Mouse (Mus musculus) limb, embryonic 15.5 days (tissue): ENCODE measurements at regions not wholly inside any gene's neighbourhood (a gene's known extent, or its start where the extent isn't known, plus 50 kb on each side); places are given as distances from the start of the nearest gene placed in this dataset.

ENCODE experiments used
- ATAC-seq: fragments of 200-750 bp; cut with Nextera tagmentation; 2 replicates; pipeline ENCODE4 v1.8.0; 2017; ENCODE audit warnings: low read depth, moderate TSS enrichment; ENCODE audit not compliant: insufficient number of reproducible peaks, low FRiP score, low TSS enrichment
- H3K27ac ChIP-seq: fragments of 300-500 bp; sonication (generic); 2 replicates; pipeline ENCODE4 v1.5.1; 2015; ENCODE audit warnings: moderate library complexity, mild to moderate bottlenecking, inconsistent platforms
- H3K27me3 ChIP-seq: fragments of 300-500 bp; sonication (generic); 2 replicates; pipeline ENCODE4 v1.6.1; 2015; ENCODE audit warnings: inconsistent platforms
- H3K36me3 ChIP-seq: fragments of 300-500 bp; sonication (generic); 2 replicates; pipeline ENCODE4 v1.6.1; 2015; ENCODE audit warnings: inconsistent platforms
- H3K4me1 ChIP-seq: fragments of 300-500 bp; sonication (generic); 2 replicates; pipeline ENCODE4 v1.6.1; 2015; ENCODE audit warnings: inconsistent platforms
- H3K4me2 ChIP-seq: fragments of 300-500 bp; sonication (generic); 2 replicates; pipeline ENCODE4 v1.6.1; 2015; ENCODE audit warnings: mild to moderate bottlenecking, inconsistent platforms
- H3K4me3 ChIP-seq: fragments of 300-500 bp; sonication (generic); 2 replicates; pipeline ENCODE4 v1.5.1; 2015; ENCODE audit warnings: mild to moderate bottlenecking, inconsistent platforms
- H3K9ac ChIP-seq: fragments of 300-500 bp; sonication (generic); 2 replicates; pipeline ENCODE4 v1.6.1; 2015; ENCODE audit warnings: inconsistent platforms
- H3K9me3 ChIP-seq: fragments of 300-500 bp; sonication (generic); 2 replicates; pipeline ENCODE4 v1.6.1; 2016; ENCODE audit warnings: inconsistent platforms
- WGBS: fragments of 180-500 bp; shearing (Covaris S2); methylation state at CpG from one replicate; pipeline ENCODE4 v1.1.7; 2015; 5-methylcytosine and 5-hydroxymethylcytosine counted together

DNA sequence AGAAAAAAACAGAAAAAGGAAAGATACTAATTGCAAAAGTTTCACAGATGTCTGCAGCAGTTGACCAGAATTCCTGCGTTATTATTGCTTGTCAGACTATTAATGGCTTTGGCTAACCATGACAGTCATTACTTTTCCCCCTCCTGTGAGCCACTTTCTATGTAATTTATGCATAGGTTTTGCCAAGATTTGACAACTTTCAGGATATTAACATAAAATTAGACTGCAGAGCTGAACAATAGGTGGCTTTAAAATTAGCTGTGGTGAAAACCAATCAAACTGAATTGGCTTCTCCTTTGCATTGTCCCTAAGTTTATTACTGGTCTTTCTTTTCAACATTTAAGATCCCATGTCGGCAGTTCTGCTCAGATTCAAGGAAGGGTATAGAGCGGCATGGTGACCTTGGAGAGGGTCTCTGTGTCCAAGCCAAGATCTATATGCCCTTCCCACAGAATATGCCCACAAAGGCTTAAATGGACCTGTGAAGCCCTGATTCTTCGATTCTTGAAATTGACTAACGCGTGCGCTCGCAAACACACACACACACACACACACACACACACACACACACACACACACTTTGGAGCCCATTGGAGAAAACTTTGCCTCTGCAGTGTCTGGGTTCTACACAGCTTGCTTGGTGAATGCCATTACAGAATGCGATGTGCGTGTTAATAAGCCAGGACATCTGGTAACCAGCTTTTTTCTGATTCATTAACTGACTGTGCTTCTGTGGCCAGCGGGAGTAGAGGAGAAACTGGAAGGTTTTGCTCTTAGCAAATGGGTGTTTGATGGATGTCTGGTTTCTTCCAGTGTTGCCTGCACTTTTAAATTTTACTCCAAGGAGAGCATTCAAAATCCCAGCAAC, 69.8 kb upstream of the Itga4 start:
- Histone ChIP-seq H3K9ac (no peak overlapping the region), H3K27me3 (no peaks in the 10 kb centered on the region), H3K4me3 (no peak overlapping the region), H3K27ac (no peak overlapping the region), H3K4me1 (0 out of 2 replicates have a peak, but pooled peaks cover 5% of the 10 kb centered on the region), H3K36me3 (no peaks in the 10 kb centered on the region), H3K9me3 (no peaks in the 10 kb centered on the region), H3K4me2 (no peak overlapping the region)
- 35% methylated on average over 11 of the region's 11 CpGs for WGBS
- no peak for ATAC-seq

DNA sequence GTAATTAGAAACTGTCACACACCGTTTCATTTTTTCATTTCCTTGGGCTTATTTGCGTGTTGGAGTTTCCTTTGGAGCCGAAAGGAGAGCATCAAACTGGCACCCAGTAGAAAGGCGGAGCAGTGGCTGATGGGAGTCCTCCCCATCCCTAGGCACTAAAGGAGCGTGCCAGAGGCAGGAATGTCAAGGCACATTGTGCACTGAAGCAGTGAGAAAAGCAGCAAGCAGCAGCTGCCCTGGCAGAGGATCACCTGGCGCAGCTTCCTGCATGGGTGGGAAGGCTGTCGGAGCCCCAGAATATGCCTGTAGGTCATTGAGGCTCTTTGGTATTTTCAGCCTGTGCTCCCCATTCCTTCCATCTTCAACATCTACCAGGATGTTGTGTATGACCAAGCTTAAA, 68.3 kb upstream of the Itga4 start:
- no peaks in the 10 kb centered on the region for H3K9me3 ChIP-seq
- no peak overlapping the region for H3K4me2 ChIP-seq
- no peak overlapping the region for H3K4me3 ChIP-seq
- H3K4me1 ChIP-seq: 0 out of 2 replicates have a peak, but pooled peaks cover 5% of the 10 kb centered on the region
- H3K27me3 ChIP-seq: no peaks in the 10 kb centered on the region
- H3K27ac ChIP-seq: no peak overlapping the region
- H3K9ac ChIP-seq: no peak overlapping the region
- no peaks in the 10 kb centered on the region for H3K36me3 ChIP-seq
- 77% methylated on average over 7 of the region's 7 CpGs for WGBS
- ATAC-seq: no peak

DNA sequence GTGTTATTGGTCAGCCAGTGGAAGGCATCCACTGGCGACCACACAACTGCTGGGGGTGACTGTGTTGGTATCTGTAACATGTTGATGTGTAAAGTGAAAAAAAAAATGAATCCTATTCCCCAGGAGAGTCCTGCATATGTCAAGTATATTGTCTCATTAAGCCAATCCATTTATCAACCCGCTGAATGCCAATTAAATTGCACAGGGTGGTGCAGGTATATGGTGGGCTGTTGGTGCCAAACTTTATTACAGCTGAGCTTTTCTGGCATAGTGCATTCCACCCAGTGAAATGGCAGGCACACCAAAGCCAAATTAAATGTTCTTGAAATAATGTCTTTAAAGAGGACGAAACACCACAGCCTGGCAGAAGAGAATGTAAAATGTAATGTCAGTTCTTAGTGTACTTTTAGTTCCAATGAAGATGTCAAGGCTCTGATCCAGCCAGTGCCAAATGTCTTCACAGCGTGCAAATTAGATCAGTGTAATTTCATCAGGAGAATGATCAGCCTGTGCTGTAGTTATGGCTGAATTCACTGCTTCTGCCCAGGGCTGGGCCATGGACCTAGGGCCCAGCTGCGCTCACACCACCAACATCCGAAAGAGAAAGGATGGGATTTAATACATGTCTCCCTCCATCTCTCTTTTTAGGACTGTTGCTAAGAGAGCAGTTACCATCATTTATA, 66.6 kb upstream of the Itga4 start:
- ATAC-seq: no peak
- Histone ChIP-seq H3K4me1 (0 out of 2 replicates have a peak, but pooled peaks cover 3% of the 10 kb centered on the region), H3K27me3 (no peaks in the 10 kb centered on the region), H3K27ac (no peak overlapping the region), H3K4me3 (no peak overlapping the region), H3K36me3 (no peaks in the 10 kb centered on the region), H3K9me3 (no peaks in the 10 kb centered on the region), H3K4me2 (no peak overlapping the region), H3K9ac (no peak overlapping the region)
- 79% methylated on average over 6 of the region's 6 CpGs for WGBS

DNA sequence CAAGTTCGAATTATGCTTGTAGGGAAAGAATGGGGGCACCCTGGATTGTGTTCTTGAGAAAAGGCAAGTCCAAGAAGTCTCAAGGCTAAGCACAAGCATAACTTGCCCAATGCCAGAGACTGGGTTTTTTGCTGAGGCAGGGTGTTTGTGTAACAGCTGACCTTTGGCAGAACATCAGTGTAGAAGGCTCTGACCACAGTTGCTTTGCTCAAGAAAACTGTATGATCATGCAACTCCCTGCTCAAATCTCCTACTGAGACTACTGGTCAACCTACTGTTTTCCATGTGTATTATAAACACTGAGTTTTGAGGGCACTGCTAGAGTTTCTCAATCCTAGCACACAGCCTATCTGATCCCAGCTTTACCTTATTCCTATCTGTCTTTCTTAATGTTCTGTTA, 61.4 kb upstream of the Itga4 start:
- no peaks in the 10 kb centered on the region for H3K4me1 ChIP-seq
- no peak for ATAC-seq
- H3K9me3 ChIP-seq: no peaks in the 10 kb centered on the region
- H3K4me3 ChIP-seq: no peak overlapping the region
- no peak overlapping the region for H3K9ac ChIP-seq
- 68% methylated on average over 1 of the region's 1 CpGs for WGBS
- no peak overlapping the region for H3K27ac ChIP-seq
- H3K36me3 ChIP-seq: no peaks in the 10 kb centered on the region
- H3K4me2 ChIP-seq: no peak overlapping the region
- H3K27me3 ChIP-seq: no peaks in the 10 kb centered on the region

DNA sequence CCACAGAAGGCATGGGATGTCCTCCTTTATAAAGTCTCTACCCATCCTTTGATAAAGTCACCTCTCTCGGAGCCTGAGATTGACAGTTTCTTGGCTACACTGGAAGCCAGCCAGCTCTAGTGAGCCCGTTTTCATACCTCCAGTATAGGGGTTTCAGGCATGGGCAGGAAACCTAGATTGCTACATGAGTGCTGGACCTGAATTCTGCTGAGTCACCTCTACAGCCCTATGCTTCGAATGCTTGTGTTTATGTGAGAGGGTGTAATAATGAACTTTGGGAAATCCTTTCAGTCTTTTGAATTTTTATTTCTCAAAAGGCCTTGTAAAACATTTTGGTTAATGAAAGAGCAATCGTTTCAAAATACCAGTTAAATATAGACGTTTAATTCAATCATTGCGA, 53.5 kb upstream of the Itga4 start:
- no peak overlapping the region for H3K4me3 ChIP-seq
- H3K9ac ChIP-seq: no peak overlapping the region
- no peak for ATAC-seq
- no peaks in the 10 kb centered on the region for H3K36me3 ChIP-seq
- no peaks in the 10 kb centered on the region for H3K9me3 ChIP-seq
- H3K4me2 ChIP-seq: no peak overlapping the region
- no peaks in the 10 kb centered on the region for H3K4me1 ChIP-seq
- WGBS: 44% methylated on average over 6 of the region's 6 CpGs
- no peaks in the 10 kb centered on the region for H3K27me3 ChIP-seq
- H3K27ac ChIP-seq: no peak overlapping the region
